ENCODE assay signal across 8 mouse cellular contexts in genomic region chr13:91374141-91374540, GRCm38 (mm10).
DNase-seq lines count a peak whose midpoint lies in the region; ATAC-seq lines count a peak whose summit lies in the region.

No protein-coding gene starts in this region.

- H3K4me2 ChIP-seq in forebrain, embryonic 15.5 days (replicated peaks): no peak overlapping the region; the same call in 1 of the 2 replicates
- no peak overlapping the region for H3K4me2 ChIP-seq in hindbrain, embryonic 15.5 days

- H3K9me3 ChIP-seq in forebrain, embryonic 15.5 days: no peaks in the 10 kb centered on the region
- no peaks in the 10 kb centered on the region for H3K9me3 ChIP-seq in hindbrain, embryonic 15.5 days

- H3K4me3 ChIP-seq in forebrain, embryonic 15.5 days: no peak overlapping the region
- no peak overlapping the region for H3K4me3 ChIP-seq in hindbrain, embryonic 15.5 days

- ATAC-seq in forebrain, embryonic 15.5 days (replicated peaks): peak; percentile 21; the same call in 1 of the 2 replicates
- ATAC-seq in hindbrain, embryonic 15.5 days (ENCODE audit: low FRiP score, low read depth): no peak

- 5% methylated on average over 3 of the region's 3 CpGs for WGBS in forebrain, embryonic 15.5 days
- WGBS in hindbrain, embryonic 15.5 days: 8% methylated on average over 3 of the region's 3 CpGs

- H3K4me1 ChIP-seq in forebrain, embryonic 15.5 days: peaks cover 57% of the 10 kb centered on the region
- peaks cover 50% of the 10 kb centered on the region for H3K4me1 ChIP-seq in hindbrain, embryonic 15.5 days (replicated peaks)

- H3K9ac ChIP-seq in forebrain, embryonic 15.5 days (replicated peaks): no peak overlapping the region
- H3K9ac ChIP-seq in hindbrain, embryonic 15.5 days: no peak overlapping the region

- no peaks in the 10 kb centered on the region for H3K27me3 ChIP-seq in forebrain, embryonic 15.5 days
- no peaks in the 10 kb centered on the region for H3K27me3 ChIP-seq in hindbrain, embryonic 15.5 days

- H3K36me3 ChIP-seq in forebrain, embryonic 15.5 days: no peaks in the 10 kb centered on the region
- no peaks in the 10 kb centered on the region for H3K36me3 ChIP-seq in hindbrain, embryonic 15.5 days

- peak; percentile 56 for DNase-seq in urinary bladder, postnatal 14 days (ENCODE audit: low spot score)
- no peak for DNase-seq in urinary bladder, postnatal 10 days (ENCODE audit: low spot score)
- DNase-seq in lung, postnatal 14 days: peak; percentile 52
- peak; percentile 15 for DNase-seq in testis, postnatal 14 days (ENCODE audit: low spot score)
- no peak for DNase-seq in T-cell, adult 2 months (ENCODE audit: low spot score)
- no peak for DNase-seq in cerebellum, postnatal 36 days

- peak overlapping the region; percentile 67 for H3K27ac ChIP-seq in forebrain, embryonic 15.5 days (replicated peaks)
- H3K27ac ChIP-seq in hindbrain, embryonic 15.5 days (replicated peaks): 0 out of 2 replicates have a peak overlapping the region, but pooled peaks have one; percentile 29

Comparison
In these comparisons a context has a peak if more than half of its experiments do, and no peak if none do; other contexts are left out.
1. DNase-seq: peak in urinary bladder, postnatal 14 days (single experiment), lung, postnatal 14 days (single experiment) and testis, postnatal 14 days (single experiment); none in urinary bladder, postnatal 10 days (single experiment), T-cell, adult 2 months (single experiment) and cerebellum, postnatal 36 days (0 of 2).